Mouse (Mus musculus) lung, embryonic 14.5 days (tissue): ENCODE measurements around the gene Atp6v0e2. TPM values are rescaled to one million over a fixed set of nuclear protein-coding genes. Genes with fewer than 3 reads are reported as not detected.

Experiments
- ATAC-seq: fragments of 200-750 bp; cut with Nextera tagmentation; 2 replicates; pipeline ENCODE4 v1.8.0; 2017; ENCODE audit warnings: mild to moderate bottlenecking, moderate TSS enrichment, moderate library complexity; ENCODE audit not compliant: insufficient read depth
- DNase-seq: peaks from one replicate; pipeline ENCODE4 v3.0.0-alpha.2; 2015
- H3K27ac ChIP-seq: fragments of 300-500 bp; sonication (generic); 2 replicates; pipeline ENCODE4 v1.5.1; 2014; ENCODE audit warnings: low read depth, mild to moderate bottlenecking, moderate library complexity
- H3K27me3 ChIP-seq: fragments of 300-500 bp; sonication (generic); 2 replicates; pipeline ENCODE4 v1.6.1; 2014; ENCODE audit warnings: low read length, control low read depth; ENCODE audit not compliant: insufficient read depth
- H3K36me3 ChIP-seq: fragments of 300-500 bp; sonication (generic); 2 replicates; pipeline ENCODE4 v1.6.1; 2014; ENCODE audit warnings: control low read depth; ENCODE audit not compliant: insufficient read depth
- H3K4me1 ChIP-seq: fragments of 300-500 bp; sonication (generic); 2 replicates; pipeline ENCODE4 v1.6.1; 2014; ENCODE audit warnings: antibody characterized with exemption, control low read depth; ENCODE audit not compliant: insufficient read depth
- H3K4me2 ChIP-seq: fragments of 300-500 bp; sonication (generic); 2 replicates; pipeline ENCODE4 v1.6.1; 2014; ENCODE audit warnings: mild to moderate bottlenecking
- H3K4me3 ChIP-seq: fragments of 300-500 bp; sonication (generic); 2 replicates; pipeline ENCODE4 v1.5.1; 2014; ENCODE audit warnings: low read depth, low read length
- H3K9ac ChIP-seq: fragments of 300-500 bp; sonication (generic); 2 replicates; pipeline ENCODE4 v1.6.1; 2014
- H3K9me3 ChIP-seq: fragments of 300-500 bp; sonication (generic); 2 replicates; pipeline ENCODE4 v1.6.1; 2016; ENCODE audit warnings: low read depth, low read length, control low read depth
- CTCF ChIP-seq: IDR thresholded peaks from 2 replicates; pipeline ENCODE4 v1.5.1; 2016; ENCODE audit warnings: antibody characterized with exemption, low read depth
- WGBS: fragments of 180-500 bp; shearing (Covaris S2); extraction: QIAGEN DNeasy Blood & Tissue Kit; methylation state at CpG from one replicate; pipeline ENCODE4 v1.1.7; 2014; 5-methylcytosine and 5-hydroxymethylcytosine counted together
- polyA plus RNA-seq: library from polyadenylated mRNA; unstranded; fragments of >200 nt; fragmentation: Nextera tagmentation; extraction: Ambion mirVana; gene quantifications from 2 replicates; pipeline ENCODE4 v1.2.1, GENCODE M21; 2014

Atp6v0e2 gene
- polyA plus RNA-seq, 1 experiment from 2014 or later = 7.4 TPM

GRCm38 (mm10) chr6:48539860-48540259, 2.4 kb downstream of the Atp6v0e2 start:
- peaks cover 7% of the 10 kb centered on the region for H3K4me1 ChIP-seq
- no peak for TF ChIP-seq CTCF
- no peaks in the 10 kb centered on the region for H3K36me3 ChIP-seq
- H3K4me3 ChIP-seq = no peak overlapping the region
- H3K27ac ChIP-seq = no peak overlapping the region
- WGBS = 70% methylated on average over 5 of the region's 5 CpGs
- no peaks in the 10 kb centered on the region for H3K27me3 ChIP-seq
- no peaks in the 10 kb centered on the region for H3K9me3 ChIP-seq
- no peak overlapping the region for H3K9ac ChIP-seq
- no peak overlapping the region for H3K4me2 ChIP-seq
- ATAC-seq (no peak), DNase-seq (no peak)

- no peak overlapping the region for H3K4me2 ChIP-seq
- no peaks in the 10 kb centered on the region for H3K27me3 ChIP-seq
- no peak overlapping the region for H3K9ac ChIP-seq
- TF ChIP-seq CTCF = no peak
- H3K27ac ChIP-seq = no peak overlapping the region
- H3K9me3 ChIP-seq = no peaks in the 10 kb centered on the region
- no peak for DNase-seq
- peaks cover 7% of the 10 kb centered on the region for H3K4me1 ChIP-seq
- 31% methylated on average over 3 of the region's 3 CpGs for WGBS
- no peak overlapping the region for H3K4me3 ChIP-seq
- ATAC-seq = no peak
- no peaks in the 10 kb centered on the region for H3K36me3 ChIP-seq
Measured at GRCm38 (mm10) chr6:48540721-48541120, 3.3 kb downstream of the Atp6v0e2 start.

DNA sequence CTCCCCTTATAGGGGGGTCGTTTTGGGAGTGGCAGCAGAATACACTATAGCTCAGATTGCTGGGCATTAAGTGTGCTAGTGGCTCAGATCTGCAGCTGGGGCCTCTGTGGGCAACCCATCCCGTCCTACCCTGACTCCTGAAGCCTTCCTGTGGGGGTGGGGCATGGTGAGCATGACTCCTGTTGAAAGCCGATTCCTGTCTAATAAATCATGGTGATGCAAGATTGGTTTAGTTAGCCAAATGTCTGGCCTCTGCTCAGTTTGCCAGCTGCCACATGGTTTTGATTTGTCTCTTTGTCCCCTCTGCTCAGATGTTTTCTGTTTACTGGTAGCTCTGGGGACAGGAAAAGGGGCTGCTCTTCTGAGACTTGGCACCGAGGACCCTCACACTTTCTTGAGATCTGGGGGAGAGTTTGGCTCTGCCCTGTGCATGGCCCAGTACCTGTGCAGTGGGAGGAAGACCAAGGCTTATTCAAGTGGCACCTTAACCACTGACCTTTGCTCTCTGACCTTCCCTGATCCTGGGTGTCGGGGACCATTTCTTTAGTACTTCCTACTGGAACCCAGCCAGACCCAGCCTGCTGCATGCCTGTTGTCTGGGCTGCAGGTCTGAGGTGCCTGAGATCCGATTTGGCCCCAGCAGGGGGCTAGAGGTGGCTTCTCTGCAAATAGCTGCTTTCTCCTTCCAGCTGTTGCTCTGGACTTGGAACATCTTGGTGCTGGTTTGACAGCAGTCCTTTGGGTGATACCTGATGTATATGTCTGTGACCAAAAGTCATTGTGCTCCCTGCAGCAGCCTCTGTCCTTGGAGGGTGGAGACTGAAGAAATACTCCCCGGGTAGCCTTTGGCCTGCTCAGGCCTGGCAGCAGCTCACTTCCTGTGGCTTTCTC, 4.4 kb downstream of the Atp6v0e2 start:
- no peaks in the 10 kb centered on the region for H3K36me3 ChIP-seq
- H3K9ac ChIP-seq = no peak overlapping the region; the same call in 1 of the 2 replicates
- no peak overlapping the region for H3K4me3 ChIP-seq
- H3K27ac ChIP-seq = no peak overlapping the region
- 27% methylated on average over 7 of the region's 7 CpGs for WGBS
- DNase-seq (peak; percentile 71), ATAC-seq (0 out of 2 replicates have a peak, but pooled peaks have one; percentile 23)
- H3K4me2 ChIP-seq = no peak overlapping the region
- H3K4me1 ChIP-seq = peaks cover 7% of the 10 kb centered on the region
- TF ChIP-seq CTCF = no peak
- no peaks in the 10 kb centered on the region for H3K9me3 ChIP-seq
- H3K27me3 ChIP-seq = no peaks in the 10 kb centered on the region

DNA sequence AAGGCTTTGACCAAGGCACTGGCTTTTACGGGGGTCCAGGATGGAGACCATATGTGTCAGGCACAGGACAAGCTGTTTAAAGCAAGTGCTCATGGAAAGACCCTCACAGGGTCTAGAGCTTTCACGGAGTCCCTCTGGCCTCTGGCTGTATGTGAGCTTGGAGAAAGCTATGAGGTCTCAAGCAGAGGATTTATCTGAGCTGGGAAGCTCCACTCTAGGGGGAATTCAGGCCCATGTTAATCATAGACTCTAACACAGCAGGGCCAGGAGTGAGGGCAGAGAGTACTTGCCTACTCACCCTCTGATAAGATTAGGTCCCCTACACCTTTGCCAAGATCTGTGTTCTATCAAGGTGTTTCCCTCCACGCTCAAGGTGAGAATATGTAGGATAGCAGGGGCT, 5.2 kb downstream of the Atp6v0e2 start:
- no peak for DNase-seq
- no peak overlapping the region for H3K9ac ChIP-seq
- H3K9me3 ChIP-seq = no peaks in the 10 kb centered on the region
- no peaks in the 10 kb centered on the region for H3K36me3 ChIP-seq
- no peak for TF ChIP-seq CTCF
- no peaks in the 10 kb centered on the region for H3K27me3 ChIP-seq
- no peak overlapping the region for H3K27ac ChIP-seq
- no peak overlapping the region for H3K4me2 ChIP-seq
- no peak overlapping the region for H3K4me3 ChIP-seq
- no peak for ATAC-seq
- 75% methylated on average over 3 of the region's 3 CpGs for WGBS
- H3K4me1 ChIP-seq = peaks cover 7% of the 10 kb centered on the region

GRCm38 (mm10) chr6:48545251-48545650, 7.8 kb downstream of the Atp6v0e2 start:
- TF ChIP-seq CTCF = no peak
- H3K9ac ChIP-seq = no peak overlapping the region
- WGBS = 61% methylated on average over 5 of the region's 5 CpGs
- H3K4me3 ChIP-seq = no peak overlapping the region
- no peak for ATAC-seq
- no peaks in the 10 kb centered on the region for H3K36me3 ChIP-seq
- H3K4me1 ChIP-seq = peaks cover 7% of the 10 kb centered on the region
- no peaks in the 10 kb centered on the region for H3K9me3 ChIP-seq
- no peak overlapping the region for H3K4me2 ChIP-seq
- DNase-seq = no peak
- H3K27me3 ChIP-seq = no peaks in the 10 kb centered on the region
- no peak overlapping the region for H3K27ac ChIP-seq

GRCm38 (mm10) chr6:48546271-48546670, 8.9 kb downstream of the Atp6v0e2 start:
- peak; percentile 55 for DNase-seq
- Histone ChIP-seq H3K9me3 (no peaks in the 10 kb centered on the region), H3K9ac (no peak overlapping the region), H3K27ac (no peak overlapping the region), H3K27me3 (no peaks in the 10 kb centered on the region), H3K36me3 (no peaks in the 10 kb centered on the region), H3K4me2 (no peak overlapping the region), H3K4me1 (peaks cover 7% of the 10 kb centered on the region), H3K4me3 (no peak overlapping the region)
- peak; percentile 71 for TF ChIP-seq CTCF
- WGBS = 63% methylated on average over 1 of the region's 1 CpGs
- ATAC-seq = no peak

- DNase-seq = no peak
Measured at GRCm38 (mm10) chr6:48546858-48547257, 9.4 kb downstream of the Atp6v0e2 start.

More at GRCm38 (mm10) chr6:48546858-48547257, 9.4 kb downstream of the Atp6v0e2 start:
- no peak for TF ChIP-seq CTCF
- Histone ChIP-seq H3K36me3 (no peaks in the 10 kb centered on the region), H3K27ac (no peak overlapping the region), H3K4me1 (peaks cover 5% of the 10 kb centered on the region), H3K9ac (no peak overlapping the region), H3K9me3 (no peaks in the 10 kb centered on the region), H3K27me3 (no peaks in the 10 kb centered on the region), H3K4me2 (no peak overlapping the region), H3K4me3 (no peak overlapping the region)
- no peak for ATAC-seq
- 44% methylated on average over 4 of the region's 4 CpGs for WGBS
